Comparison of ENCODE assay signal across 17 mouse cellular contexts in the genomic region with DNA sequence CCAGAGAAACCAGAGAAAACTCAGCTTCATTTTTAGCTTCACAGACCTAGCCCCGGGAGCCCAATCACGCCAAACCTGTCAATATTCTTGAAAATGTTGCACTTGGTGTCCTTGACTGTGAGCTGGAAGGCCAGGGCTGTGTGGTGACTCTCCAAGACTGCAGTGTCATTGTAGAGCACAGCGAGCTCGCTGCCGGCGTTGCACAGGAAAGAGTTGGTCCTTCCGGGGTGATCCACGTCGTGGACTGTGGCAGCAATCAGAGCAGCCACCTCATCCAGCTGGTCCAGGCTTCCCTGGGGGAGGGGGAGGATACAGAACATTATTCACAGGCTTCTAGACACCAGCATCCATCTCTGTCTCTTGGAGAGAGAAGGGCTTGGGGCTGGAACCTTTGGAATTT. TPM values are rescaled to one million over a fixed set of nuclear protein-coding genes. Genes with fewer than 3 reads are reported as not detected.
DNase-seq lines count a peak whose midpoint lies in the region; ATAC-seq lines count a peak whose summit lies in the region.
"Had no signal": no experiment of that assay in that cellular context is flagged by ENCODE, and none has a peak within 500 bp of the region (broad histone marks: within the 10 kb centered on the region; RNA-seq: fewer than 3 reads in every experiment).

No protein-coding gene starts in this region.

- 75% methylated on average over 9 of the region's 9 CpGs for WGBS in heart, embryonic 10.5 days
- 94% methylated on average over 9 of the region's 9 CpGs for WGBS in forebrain, embryonic 12.5 days

- H3K4me1 ChIP-seq in megakaryocyte, embryonic 14.5 days = peaks cover 8% of the 10 kb centered on the region; the same call in 1 of the 2 replicates
- H3K4me1 ChIP-seq in heart, embryonic 10.5 days = peaks cover 8% of the 10 kb centered on the region; the same call in 1 of the 2 replicates
- 0 out of 2 replicates have a peak, but pooled peaks cover 3% of the 10 kb centered on the region for H3K4me1 ChIP-seq in forebrain, embryonic 12.5 days

- DNase-seq in ovary, postnatal 36 days (ENCODE audit: low spot score) = peak; percentile 12
- DNase-seq in ovary, postnatal 14 days (ENCODE audit: low spot score) = no peak
- peak; percentile 80 for DNase-seq in adrenal gland, adult 2 months
- DNase-seq in brain, adult 2 months (ENCODE audit: low read depth, low spot score) = peak; percentile 33
- DNase-seq in heart, embryonic 10.5 days (ENCODE audit: low spot score) = no peak
- DNase-seq: cerebellum, postnatal 14 days; heart, postnatal 36 days; kidney, adult 2 months; kidney, postnatal 25 days; lung, embryonic 14.5 days; right cerebral cortex, postnatal 14 days; thymus, postnatal 25 days had no signal

- H3K9me3 ChIP-seq in megakaryocyte, embryonic 14.5 days = peaks cover 31% of the 10 kb centered on the region
- H3K9me3 ChIP-seq in heart, embryonic 10.5 days = no peaks in the 10 kb centered on the region
- no peaks in the 10 kb centered on the region for H3K9me3 ChIP-seq in forebrain, embryonic 12.5 days
- H3K9me3 ChIP-seq: embryonic facial prominence, embryonic 12.5 days had no signal

- H3K9ac ChIP-seq in forebrain, embryonic 12.5 days = no peak overlapping the region
- H3K9ac ChIP-seq: embryonic facial prominence, embryonic 12.5 days; lung, embryonic 14.5 days had no signal

- H3K27me3 ChIP-seq in megakaryocyte, embryonic 14.5 days (replicated peaks) = peaks cover 24% of the 10 kb centered on the region
- H3K27me3 ChIP-seq in heart, embryonic 10.5 days (ENCODE audit: insufficient read depth, poor library complexity, severe bottlenecking) = no peaks in the 10 kb centered on the region
- H3K27me3 ChIP-seq in forebrain, embryonic 12.5 days = no peaks in the 10 kb centered on the region
- H3K27me3 ChIP-seq: embryonic facial prominence, embryonic 12.5 days had no signal

- H3K36me3 ChIP-seq in megakaryocyte, embryonic 14.5 days (replicated peaks; ENCODE audit: low read length) = no peaks in the 10 kb centered on the region
- H3K36me3 ChIP-seq in heart, embryonic 10.5 days = no peaks in the 10 kb centered on the region
- no peaks in the 10 kb centered on the region for H3K36me3 ChIP-seq in forebrain, embryonic 12.5 days (replicated peaks)
- H3K36me3 ChIP-seq: embryonic facial prominence, embryonic 12.5 days had no signal

- ATAC-seq in forebrain, embryonic 12.5 days (ENCODE audit: low FRiP score) = no peak
- ATAC-seq: hindbrain, embryonic 16.5 days had no signal

- H3K4me3 ChIP-seq in megakaryocyte, embryonic 14.5 days (replicated peaks) = peak overlapping the region; percentile 13
- H3K4me3 ChIP-seq in heart, embryonic 10.5 days = no peak overlapping the region
- H3K4me3 ChIP-seq in forebrain, embryonic 12.5 days (replicated peaks) = no peak overlapping the region
- H3K4me3 ChIP-seq: embryonic facial prominence, embryonic 12.5 days had no signal

- no peak overlapping the region for H3K4me2 ChIP-seq in forebrain, embryonic 12.5 days
- H3K4me2 ChIP-seq: embryonic facial prominence, embryonic 12.5 days; heart, embryonic 11.5 days; lung, embryonic 14.5 days had no signal

- H3K27ac ChIP-seq in heart, embryonic 10.5 days = no peak overlapping the region
- no peak overlapping the region for H3K27ac ChIP-seq in forebrain, embryonic 12.5 days
- H3K27ac ChIP-seq: embryonic facial prominence, embryonic 12.5 days had no signal

RNA-seq across cellular contexts. Expression of a gene that starts 58.0 kb away (rescaled TPM):
- 10 to 100 TPM; 18.3 to 20.2 TPM for total RNA-seq in adrenal gland, adult 2 months (2021)
- polyA plus RNA-seq in adrenal gland, adult 2 months (2012; rRNA removed) = 21.3 and 21.7 TPM in 2 replicates
- polyA plus RNA-seq in megakaryocyte, embryonic 14.5 days (2012; ENCODE audit: insufficient read depth, low replicate concordance) = 2.2 and 3.6 TPM in 2 replicates
- 17.3 and 19.3 TPM in 2 replicates for polyA plus RNA-seq in heart, embryonic 10.5 days (2016; fragmentation: Nextera tagmentation; extraction: Ambion mirVana)
- polyA plus RNA-seq in forebrain, embryonic 12.5 days (2016; fragmentation: Nextera tagmentation; extraction: Ambion mirVana) = 23.5 and 24.0 TPM in 2 replicates

Comparison
In these comparisons a context has a peak if more than half of its experiments do, and no peak if none do; other contexts are left out.
1. DNase-seq: peak in ovary, postnatal 36 days (single experiment), adrenal gland, adult 2 months (single experiment) and brain, adult 2 months (single experiment); none in ovary, postnatal 14 days (single experiment) and heart, embryonic 10.5 days (single experiment).